Mouse (Mus musculus): ENCODE results near the gene Zdhhc25. TPM values are rescaled to one million over a fixed set of nuclear protein-coding genes. Genes with fewer than 3 reads are reported as not detected.
A peak's percentile ranks its signal among the peaks of the same experiment; 100 is the strongest.

The Zdhhc25 gene
- total RNA-seq (2012; rRNA removed): not detected in 2 replicates

DNA sequence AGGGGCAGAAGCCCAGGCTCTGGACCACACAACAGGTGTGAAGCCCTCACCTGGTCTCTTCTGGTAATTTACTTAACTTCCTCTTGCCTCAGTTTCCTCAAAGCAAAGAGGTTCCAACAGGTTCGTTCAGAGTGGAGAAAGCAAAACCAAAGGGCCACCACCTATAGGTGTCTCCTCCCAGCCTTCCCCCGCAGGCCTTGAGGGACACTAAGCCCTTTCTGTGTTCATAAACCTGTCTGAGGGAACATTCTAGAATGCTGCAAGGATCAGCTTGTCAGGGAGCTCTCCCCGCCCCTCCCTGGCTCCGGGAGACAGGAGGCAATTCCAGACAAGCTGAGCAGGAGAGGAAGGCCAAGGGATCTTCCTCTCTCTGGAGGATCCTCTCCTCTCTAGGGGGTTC is at the start of gene Zdhhc25:
Gene Zdhhc25 (plus strand): TSS at position 301 of the 400 bp plus-strand sequence.
- no peak for TF ChIP-seq ZC3H11A (IDR thresholded peaks at IDR 0.05; ENCODE audit: borderline replicate concordance, low read depth, low read length)
- TF ChIP-seq MAFK (IDR thresholded peaks at IDR 0.05; ENCODE audit: insufficient read depth, low read depth, low read length): no peak
- TF ChIP-seq ZNF384 (IDR thresholded peaks at IDR 0.05; ENCODE audit: low read depth, low read length): no peak
- TF ChIP-seq CHD2 (IDR thresholded peaks at IDR 0.05; ENCODE audit: low read depth, low read length): no peak
- TF ChIP-seq HCFC1 (IDR thresholded peaks at IDR 0.05; ENCODE audit: borderline replicate concordance, insufficient read depth, low read length): no peak
- H3K9me3 ChIP-seq (ENCODE audit: control insufficient read depth, insufficient read depth, low read depth, low read length): no peaks in the 10 kb centered on the region
- H3K36me3 ChIP-seq (ENCODE audit: control insufficient read depth, insufficient read depth, low read length, poor library complexity, severe bottlenecking): no peaks in the 10 kb centered on the region
- H3K4me1 ChIP-seq (ENCODE audit: control insufficient read depth in 2 of 2, insufficient read depth in 2 of 2, low read length in 2 of 2, poor library complexity in 1 of 2): no peaks in the 10 kb centered on the region
- no peak within 1 kb of the TSS for H3K4me3 ChIP-seq (ENCODE audit: insufficient read depth in 1 of 2, low read depth in 1 of 2, low read length in 2 of 2, poor library complexity in 1 of 2, severe bottlenecking in 1 of 2)
- H3K9ac ChIP-seq (ENCODE audit: insufficient read depth, low read depth, low read length, poor library complexity, severe bottlenecking): no peak within 1 kb of the TSS
- no peak for DNase-seq (ENCODE audit: low read depth, low spot score)
- H3K27ac ChIP-seq (ENCODE audit: insufficient read depth, low read depth, low read length, poor library complexity, severe bottlenecking): no peak within 1 kb of the TSS
- in situ Hi-C loops (cut with MboI; ENCODE audit: low sequenced_read_pairs in 2 of 2, unreplicated experiment in 2 of 2): no loop called here

- in situ Hi-C loops (cut with MboI; ENCODE audit: low sequenced_read_pairs in 2 of 2, unreplicated experiment in 2 of 2): no loop called here
- TF ChIP-seq CHD2 (IDR thresholded peaks at IDR 0.05; ENCODE audit: low read depth, low read length) (no peak), ZC3H11A (IDR thresholded peaks at IDR 0.05; ENCODE audit: borderline replicate concordance, low read depth, low read length) (no peak), MAFK (IDR thresholded peaks at IDR 0.05; ENCODE audit: insufficient read depth, low read depth, low read length) (no peak), ZNF384 (IDR thresholded peaks at IDR 0.05; ENCODE audit: low read depth, low read length) (no peak), HCFC1 (IDR thresholded peaks at IDR 0.05; ENCODE audit: borderline replicate concordance, insufficient read depth, low read length) (no peak)
These were observed 47.2 kb upstream of the Zdhhc25 start for GRCm38 (mm10) chr15:88552852-88553251.

GRCm38 (mm10) chr15:88555476-88555875 is 44.6 kb upstream of the Zdhhc25 start:
- no peak overlapping the region for H3K4me3 ChIP-seq (ENCODE audit: insufficient read depth in 1 of 2, low read depth in 1 of 2, low read length in 2 of 2, poor library complexity in 1 of 2, severe bottlenecking in 1 of 2)
- 0 out of 2 replicates have a peak, but pooled peaks have one; percentile 33 for TF ChIP-seq ZC3H11A (IDR thresholded peaks at IDR 0.05; ENCODE audit: borderline replicate concordance, low read depth, low read length)
- no peak for TF ChIP-seq HCFC1 (IDR thresholded peaks at IDR 0.05; ENCODE audit: borderline replicate concordance, insufficient read depth, low read length)
- no peak overlapping the region for H3K9ac ChIP-seq (ENCODE audit: insufficient read depth, low read depth, low read length, poor library complexity, severe bottlenecking)
- peak; percentile 35 for DNase-seq (ENCODE audit: low read depth, low spot score)
- H3K27ac ChIP-seq (ENCODE audit: insufficient read depth, low read depth, low read length, poor library complexity, severe bottlenecking): no peak overlapping the region
- in situ Hi-C loops (cut with MboI; ENCODE audit: low sequenced_read_pairs in 2 of 2, unreplicated experiment in 2 of 2): no loop called here
- H3K36me3 ChIP-seq (ENCODE audit: control insufficient read depth, insufficient read depth, low read length, poor library complexity, severe bottlenecking): no peaks in the 10 kb centered on the region
- H3K9me3 ChIP-seq (ENCODE audit: control insufficient read depth, insufficient read depth, low read depth, low read length): no peaks in the 10 kb centered on the region
- H3K4me1 ChIP-seq (ENCODE audit: control insufficient read depth in 2 of 2, insufficient read depth in 2 of 2, low read length in 2 of 2, poor library complexity in 1 of 2): no peaks in the 10 kb centered on the region

More at GRCm38 (mm10) chr15:88552852-88553251, 47.2 kb upstream of the Zdhhc25 start:
- no peak overlapping the region for H3K4me3 ChIP-seq (ENCODE audit: insufficient read depth in 1 of 2, low read depth in 1 of 2, low read length in 2 of 2, poor library complexity in 1 of 2, severe bottlenecking in 1 of 2)
- no peaks in the 10 kb centered on the region for H3K36me3 ChIP-seq (ENCODE audit: control insufficient read depth, insufficient read depth, low read length, poor library complexity, severe bottlenecking)
- H3K9me3 ChIP-seq (ENCODE audit: control insufficient read depth, insufficient read depth, low read depth, low read length): no peaks in the 10 kb centered on the region
- H3K27ac ChIP-seq (ENCODE audit: insufficient read depth, low read depth, low read length, poor library complexity, severe bottlenecking): no peak overlapping the region
- no peak for DNase-seq (ENCODE audit: low read depth, low spot score)
- no peaks in the 10 kb centered on the region for H3K4me1 ChIP-seq (ENCODE audit: control insufficient read depth in 2 of 2, insufficient read depth in 2 of 2, low read length in 2 of 2, poor library complexity in 1 of 2)
- H3K9ac ChIP-seq (ENCODE audit: insufficient read depth, low read depth, low read length, poor library complexity, severe bottlenecking): no peak overlapping the region

DNA sequence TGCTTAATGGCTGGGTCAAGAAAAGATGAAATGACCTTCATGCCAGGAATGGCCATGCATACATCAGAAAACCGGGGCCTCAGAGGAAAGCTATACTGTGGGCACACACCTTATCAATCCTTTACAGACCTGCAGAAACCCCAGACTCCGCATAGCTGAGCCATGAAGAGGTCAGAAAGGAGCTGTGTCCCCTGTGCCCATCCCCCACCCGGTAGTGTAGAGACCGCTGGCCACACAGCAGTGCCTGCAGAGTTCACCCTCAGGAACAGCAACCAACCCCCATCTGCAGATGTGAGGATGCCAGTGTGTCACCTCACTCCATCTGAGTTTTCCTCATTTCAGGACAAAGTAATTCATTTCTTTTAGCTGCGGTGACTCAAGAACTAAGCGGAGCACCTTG is 39.5 kb upstream of the Zdhhc25 start:
- Histone ChIP-seq H3K36me3 (ENCODE audit: control insufficient read depth, insufficient read depth, low read length, poor library complexity, severe bottlenecking) (no peaks in the 10 kb centered on the region), H3K4me3 (ENCODE audit: insufficient read depth in 1 of 2, low read depth in 1 of 2, low read length in 2 of 2, poor library complexity in 1 of 2, severe bottlenecking in 1 of 2) (no peak overlapping the region), H3K9ac (ENCODE audit: insufficient read depth, low read depth, low read length, poor library complexity, severe bottlenecking) (no peak overlapping the region), H3K9me3 (ENCODE audit: control insufficient read depth, insufficient read depth, low read depth, low read length) (no peaks in the 10 kb centered on the region), H3K4me1 (ENCODE audit: control insufficient read depth in 2 of 2, insufficient read depth in 2 of 2, low read length in 2 of 2, poor library complexity in 1 of 2) (0 out of 4 replicates have a peak, but pooled peaks cover 0 to 3% of the 10 kb centered on the region in 2 experiments), H3K27ac (ENCODE audit: insufficient read depth, low read depth, low read length, poor library complexity, severe bottlenecking) (no peak overlapping the region)
- no peak for DNase-seq (ENCODE audit: low read depth, low spot score)
- in situ Hi-C loops (cut with MboI; ENCODE audit: low sequenced_read_pairs in 2 of 2, unreplicated experiment in 2 of 2): no loop called here
- no peak for TF ChIP-seq ZNF384 (IDR thresholded peaks at IDR 0.05; ENCODE audit: low read depth, low read length)
- no peak for TF ChIP-seq CHD2 (IDR thresholded peaks at IDR 0.05; ENCODE audit: low read depth, low read length)
- TF ChIP-seq MAFK (IDR thresholded peaks at IDR 0.05; ENCODE audit: insufficient read depth, low read depth, low read length): no peak
- TF ChIP-seq HCFC1 (IDR thresholded peaks at IDR 0.05; ENCODE audit: borderline replicate concordance, insufficient read depth, low read length): no peak
- TF ChIP-seq ZC3H11A (IDR thresholded peaks at IDR 0.05; ENCODE audit: borderline replicate concordance, low read depth, low read length): no peak

Data from ES-E14 (cell line).